Mouse (Mus musculus): ENCODE data around the gene Rbm6.

The Rbm6 gene

GRCm38 (mm10) chr9:107776809-107777208 is 96.2 kb downstream of the Rbm6 start:
- Histone ChIP-seq H3K4me3 (replicated peaks; ENCODE audit: low read length) (no peak overlapping the region), H3K9me3 (ENCODE audit: low read length) (no peaks in the 10 kb centered on the region), H3K27me3 (ENCODE audit: insufficient read depth, low read length) (no peaks in the 10 kb centered on the region), H3K36me3 (ENCODE audit: insufficient read depth, low read length) (peaks cover 78% of the 10 kb centered on the region), H3K4me1 (replicated peaks; ENCODE audit: low read depth, low read length) (no peaks in the 10 kb centered on the region)
- TF ChIP-seq NANOG (IDR thresholded peaks at IDR 0.05; ENCODE audit: borderline replicate concordance, low read length) (no peak), POU5F1 (IDR thresholded peaks at IDR 0.05; ENCODE audit: borderline replicate concordance, low read length) (no peak), CTCF (conservative IDR thresholded peaks at IDR 0.05; ENCODE audit: low read length) (no peak)

DNA sequence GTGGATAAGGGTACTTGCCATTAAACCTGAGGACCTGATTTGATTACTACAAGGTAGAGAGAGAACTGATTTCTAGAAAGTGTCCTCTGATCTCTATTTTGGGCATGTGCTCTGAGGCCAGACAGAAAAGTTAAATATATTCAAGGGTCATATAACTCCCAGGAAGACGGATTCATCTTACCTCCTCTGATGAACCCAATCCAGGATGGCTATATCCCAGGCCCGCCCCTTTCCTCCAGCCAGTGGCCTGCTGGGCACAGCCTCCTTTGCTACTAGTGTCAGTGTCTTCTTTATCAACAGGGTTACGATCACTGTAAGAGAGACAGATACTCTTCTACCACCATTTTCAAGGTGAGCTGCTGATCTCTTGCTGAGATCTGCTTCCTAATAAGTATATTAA is 98.6 kb downstream of the Rbm6 start:
- Histone ChIP-seq H3K4me1 (replicated peaks; ENCODE audit: low read depth, low read length) (peaks cover 9% of the 10 kb centered on the region), H3K27me3 (ENCODE audit: insufficient read depth, low read length) (no peaks in the 10 kb centered on the region), H3K9me3 (ENCODE audit: low read length) (no peaks in the 10 kb centered on the region), H3K36me3 (ENCODE audit: insufficient read depth, low read length) (peaks cover 55% of the 10 kb centered on the region), H3K4me3 (replicated peaks; ENCODE audit: low read length) (no peak overlapping the region)
- TF ChIP-seq CTCF (conservative IDR thresholded peaks at IDR 0.05; ENCODE audit: low read length): no peak
- TF ChIP-seq NANOG (IDR thresholded peaks at IDR 0.05; ENCODE audit: borderline replicate concordance, low read length): no peak
- no peak for TF ChIP-seq POU5F1 (IDR thresholded peaks at IDR 0.05; ENCODE audit: borderline replicate concordance, low read length)

GRCm38 (mm10) chr9:107771782-107772181 is 101.3 kb downstream of the Rbm6 start:
- H3K9me3 ChIP-seq (ENCODE audit: low read length): no peaks in the 10 kb centered on the region
- H3K4me1 ChIP-seq (replicated peaks; ENCODE audit: low read depth, low read length): peaks cover 20% of the 10 kb centered on the region
- H3K4me3 ChIP-seq (replicated peaks; ENCODE audit: low read length): no peak overlapping the region
- H3K27me3 ChIP-seq (ENCODE audit: insufficient read depth, low read length): no peaks in the 10 kb centered on the region
- TF ChIP-seq NANOG (IDR thresholded peaks at IDR 0.05; ENCODE audit: borderline replicate concordance, low read length): no peak
- TF ChIP-seq POU5F1 (IDR thresholded peaks at IDR 0.05; ENCODE audit: borderline replicate concordance, low read length): no peak
- TF ChIP-seq CTCF (conservative IDR thresholded peaks at IDR 0.05; ENCODE audit: low read length): no peak
- H3K36me3 ChIP-seq (ENCODE audit: insufficient read depth, low read length): peaks cover 62% of the 10 kb centered on the region

GRCm38 (mm10) chr9:107770374-107771290 is 102.4 kb downstream of the Rbm6 start, which contains the start of gene Rbm5:
TSS of gene Rbm5 (minus strand) at chr9:107770996.
- Histone ChIP-seq H3K4me3 (replicated peaks; ENCODE audit: low read length) (peak within 1 kb of the TSS; percentile 99), H3K27me3 (ENCODE audit: insufficient read depth, low read length) (no peaks in the 10 kb centered on the region), H3K36me3 (ENCODE audit: insufficient read depth, low read length) (peaks cover 63% of the 10 kb centered on the region), H3K9me3 (ENCODE audit: low read length) (no peaks in the 10 kb centered on the region), H3K4me1 (replicated peaks; ENCODE audit: low read depth, low read length) (peaks cover 20% of the 10 kb centered on the region)
- TF ChIP-seq NANOG (IDR thresholded peaks at IDR 0.05; ENCODE audit: borderline replicate concordance, low read length) (no peak), CTCF (conservative IDR thresholded peaks at IDR 0.05; ENCODE audit: low read length) (no peak), POU5F1 (IDR thresholded peaks at IDR 0.05; ENCODE audit: borderline replicate concordance, low read length) (no peak)

DNA sequence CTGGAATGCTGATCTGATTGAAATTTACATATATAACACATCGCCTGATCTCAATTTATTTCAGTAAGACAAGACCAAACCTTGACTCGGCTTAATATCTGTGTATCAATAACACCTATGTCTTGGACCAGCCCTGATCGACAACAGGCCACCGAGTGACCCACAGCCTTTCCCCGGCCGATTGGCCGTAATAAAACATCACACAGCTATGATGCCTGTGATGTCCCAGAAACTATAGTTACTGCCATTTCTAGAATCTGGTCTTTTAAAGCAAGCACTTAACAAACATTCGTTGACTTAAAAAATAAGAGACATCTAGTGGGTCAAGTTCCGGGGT is 103.0 kb downstream of the Rbm6 start:
- H3K27me3 ChIP-seq (ENCODE audit: insufficient read depth, low read length): no peaks in the 10 kb centered on the region
- H3K9me3 ChIP-seq (ENCODE audit: low read length): no peaks in the 10 kb centered on the region
- peak overlapping the region; percentile 99 for H3K4me3 ChIP-seq (replicated peaks; ENCODE audit: low read length)
- H3K4me1 ChIP-seq (replicated peaks; ENCODE audit: low read depth, low read length): peaks cover 20% of the 10 kb centered on the region
- peaks cover 63% of the 10 kb centered on the region for H3K36me3 ChIP-seq (ENCODE audit: insufficient read depth, low read length)
- TF ChIP-seq CTCF (conservative IDR thresholded peaks at IDR 0.05; ENCODE audit: low read length) (no peak), POU5F1 (IDR thresholded peaks at IDR 0.05; ENCODE audit: borderline replicate concordance, low read length) (no peak), NANOG (IDR thresholded peaks at IDR 0.05; ENCODE audit: borderline replicate concordance, low read length) (no peak)

- H3K9me3 ChIP-seq (ENCODE audit: low read length): no peaks in the 10 kb centered on the region
- peak overlapping the region; percentile 99 for H3K4me3 ChIP-seq (replicated peaks; ENCODE audit: low read length)
- H3K27me3 ChIP-seq (ENCODE audit: insufficient read depth, low read length): no peaks in the 10 kb centered on the region
- TF ChIP-seq CTCF (conservative IDR thresholded peaks at IDR 0.05; ENCODE audit: low read length) (no peak), POU5F1 (IDR thresholded peaks at IDR 0.05; ENCODE audit: borderline replicate concordance, low read length) (no peak), NANOG (IDR thresholded peaks at IDR 0.05; ENCODE audit: borderline replicate concordance, low read length) (no peak)
- H3K36me3 ChIP-seq (ENCODE audit: insufficient read depth, low read length): peaks cover 63% of the 10 kb centered on the region
- H3K4me1 ChIP-seq (replicated peaks; ENCODE audit: low read depth, low read length): peaks cover 20% of the 10 kb centered on the region
These were observed 103.5 kb downstream of the Rbm6 start for GRCm38 (mm10) chr9:107769445-107770000.

DNA sequence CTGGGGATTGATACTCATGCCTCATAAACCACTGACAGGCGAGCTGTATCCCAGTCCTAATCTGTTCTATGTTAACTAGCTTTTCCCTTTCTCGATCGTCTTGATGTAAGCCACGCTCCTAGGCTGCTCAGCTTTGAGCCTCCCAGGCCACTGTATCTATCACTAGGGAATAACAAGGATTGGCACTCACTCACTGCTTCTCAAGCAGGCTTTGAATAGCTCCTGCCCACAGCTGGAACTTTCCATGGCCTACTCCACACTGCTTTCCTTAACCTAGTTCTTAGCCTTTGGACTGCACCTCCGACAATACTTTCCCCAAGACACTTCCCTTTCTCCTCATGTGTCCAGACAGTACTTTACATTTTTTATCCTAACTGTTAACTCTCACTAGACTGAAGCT is 104.2 kb downstream of the Rbm6 start:
- no peak for TF ChIP-seq POU5F1 (IDR thresholded peaks at IDR 0.05; ENCODE audit: borderline replicate concordance, low read length)
- no peak for TF ChIP-seq CTCF (conservative IDR thresholded peaks at IDR 0.05; ENCODE audit: low read length)
- TF ChIP-seq NANOG (IDR thresholded peaks at IDR 0.05; ENCODE audit: borderline replicate concordance, low read length): no peak
- Histone ChIP-seq H3K27me3 (ENCODE audit: insufficient read depth, low read length) (no peaks in the 10 kb centered on the region), H3K4me3 (replicated peaks; ENCODE audit: low read length) (no peak overlapping the region), H3K9me3 (ENCODE audit: low read length) (no peaks in the 10 kb centered on the region), H3K4me1 (replicated peaks; ENCODE audit: low read depth, low read length) (peaks cover 20% of the 10 kb centered on the region), H3K36me3 (ENCODE audit: insufficient read depth, low read length) (peaks cover 63% of the 10 kb centered on the region)

- H3K4me1 ChIP-seq (replicated peaks; ENCODE audit: low read depth, low read length): no peaks in the 10 kb centered on the region
- TF ChIP-seq POU5F1 (IDR thresholded peaks at IDR 0.05; ENCODE audit: borderline replicate concordance, low read length) (no peak), NANOG (IDR thresholded peaks at IDR 0.05; ENCODE audit: borderline replicate concordance, low read length) (no peak), CTCF (conservative IDR thresholded peaks at IDR 0.05; ENCODE audit: low read length) (no peak)
These were observed 113.4 kb downstream of the Rbm6 start for GRCm38 (mm10) chr9:107759593-107759992.

More at GRCm38 (mm10) chr9:107759593-107759992, 113.4 kb downstream of the Rbm6 start:
- H3K4me3 ChIP-seq (replicated peaks; ENCODE audit: low read length): no peak overlapping the region
- peaks cover 96% of the 10 kb centered on the region for H3K36me3 ChIP-seq (ENCODE audit: insufficient read depth, low read length)
- no peaks in the 10 kb centered on the region for H3K27me3 ChIP-seq (ENCODE audit: insufficient read depth, low read length)
- no peaks in the 10 kb centered on the region for H3K9me3 ChIP-seq (ENCODE audit: low read length)

Measured in E14TG2a.4 (cell line).